Mouse (Mus musculus): ENCODE results near the gene Slc9a5. TPM values are rescaled to one million over a fixed set of nuclear protein-coding genes. Genes with fewer than 3 reads are reported as not detected.

The Slc9a5 gene
- polyA plus RNA-seq, 1 experiment, result 3.0 TPM

DNA sequence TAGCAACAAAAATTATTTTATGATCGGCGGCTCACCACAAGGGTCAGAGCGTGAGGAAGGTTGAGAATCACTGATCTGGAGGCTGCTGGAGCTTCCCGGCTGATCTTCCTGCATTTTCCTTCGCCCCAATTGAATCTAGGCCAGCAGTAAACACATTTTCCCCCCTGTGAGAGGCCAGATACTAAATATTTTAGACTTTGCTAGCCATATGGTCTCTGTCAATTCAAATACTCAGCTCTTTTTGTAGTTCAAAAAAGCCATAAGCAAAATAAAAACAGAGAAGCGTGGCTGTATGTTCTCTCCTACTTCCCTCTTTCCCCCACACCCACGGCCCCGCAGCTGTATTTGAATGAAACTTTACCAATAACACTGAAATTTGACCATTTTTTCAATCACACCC is 54.8 kb downstream of the Slc9a5 start:
- WGBS, result 79% methylated on average over 8 of the region's 8 CpGs

DNA sequence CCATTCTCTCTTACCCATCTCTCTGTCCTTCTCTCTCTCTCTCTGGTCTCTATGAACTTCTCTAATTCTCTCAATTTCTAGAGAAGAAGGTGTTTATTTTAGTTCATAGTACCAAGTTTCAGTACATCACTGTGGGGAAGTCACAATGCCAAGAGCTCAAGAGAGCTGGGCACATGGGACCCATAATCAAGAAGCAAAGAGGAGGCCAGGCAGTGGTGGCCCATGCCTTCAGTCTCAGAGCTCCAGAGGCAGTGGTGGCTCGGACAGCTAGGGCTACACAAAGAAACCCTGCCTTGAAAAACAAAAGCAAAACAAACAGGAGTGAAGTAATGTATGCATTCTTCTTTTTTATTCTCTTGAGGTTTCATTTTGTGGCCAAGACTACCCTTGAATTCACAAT is 55.9 kb downstream of the Slc9a5 start:
- no peak for TF ChIP-seq POLR2A (IDR thresholded peaks at IDR 0.05; ENCODE audit: low read depth, low read length)
- no peak for TF ChIP-seq CTCF (IDR thresholded peaks at IDR 0.05; ENCODE audit: extremely low read depth, insufficient read depth, insufficient read length, insufficient replicate concordance)
- no peak for DNase-seq (ENCODE audit: low read depth in 1 of 2, low spot score in 2 of 2)
- no peak overlapping the region for H3K27ac ChIP-seq (ENCODE audit: insufficient read depth, low read length)
- no peak overlapping the region for H3K4me3 ChIP-seq (ENCODE audit: extremely low read depth, insufficient read depth, insufficient read length)
- H3K27me3 ChIP-seq (ENCODE audit: control insufficient read depth, insufficient read depth, low read length), result no peaks in the 10 kb centered on the region
- 74% methylated on average over 1 of the region's 1 CpGs for WGBS
- H3K4me1 ChIP-seq (ENCODE audit: control insufficient read depth, insufficient read depth, insufficient read length), result no peaks in the 10 kb centered on the region
- H3K36me3 ChIP-seq (ENCODE audit: control insufficient read depth, insufficient read depth, low read length), result no peaks in the 10 kb centered on the region

More for the DNA sequence above, 54.8 kb downstream of the Slc9a5 start:
- no peak for TF ChIP-seq POLR2A (IDR thresholded peaks at IDR 0.05; ENCODE audit: low read depth, low read length)
- no peak for TF ChIP-seq CTCF (IDR thresholded peaks at IDR 0.05; ENCODE audit: extremely low read depth, insufficient read depth, insufficient read length, insufficient replicate concordance)
- H3K4me3 ChIP-seq (ENCODE audit: extremely low read depth, insufficient read depth, insufficient read length), result no peak overlapping the region
- DNase-seq (ENCODE audit: low read depth in 1 of 2, low spot score in 2 of 2), result no peak
- H3K27me3 ChIP-seq (ENCODE audit: control insufficient read depth, insufficient read depth, low read length), result no peaks in the 10 kb centered on the region
- H3K4me1 ChIP-seq (ENCODE audit: control insufficient read depth, insufficient read depth, insufficient read length), result no peaks in the 10 kb centered on the region
- H3K36me3 ChIP-seq (ENCODE audit: control insufficient read depth, insufficient read depth, low read length), result no peaks in the 10 kb centered on the region
- no peak overlapping the region for H3K27ac ChIP-seq (ENCODE audit: insufficient read depth, low read length)

DNA sequence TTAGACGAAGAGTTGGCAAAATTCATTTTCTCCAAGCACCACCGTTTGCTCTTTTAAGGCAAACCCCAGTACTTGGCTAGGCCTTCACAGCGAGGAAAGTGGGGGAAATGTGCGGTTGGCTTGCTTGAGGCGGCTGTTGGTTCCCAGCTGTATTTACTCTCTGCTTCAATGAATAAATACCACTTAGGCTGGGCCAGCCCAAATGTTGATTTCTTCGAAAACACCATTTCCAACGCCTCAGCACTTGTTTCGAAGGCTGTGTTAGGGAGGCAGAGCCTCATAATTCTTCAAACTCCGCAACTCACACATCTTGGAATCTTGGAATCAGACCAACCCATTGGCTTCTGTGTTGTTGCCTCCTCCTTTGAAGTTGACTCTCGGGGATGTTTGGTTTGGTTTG is 57.8 kb downstream of the Slc9a5 start:
- WGBS, result 87% methylated on average over 10 of the region's 10 CpGs

DNA sequence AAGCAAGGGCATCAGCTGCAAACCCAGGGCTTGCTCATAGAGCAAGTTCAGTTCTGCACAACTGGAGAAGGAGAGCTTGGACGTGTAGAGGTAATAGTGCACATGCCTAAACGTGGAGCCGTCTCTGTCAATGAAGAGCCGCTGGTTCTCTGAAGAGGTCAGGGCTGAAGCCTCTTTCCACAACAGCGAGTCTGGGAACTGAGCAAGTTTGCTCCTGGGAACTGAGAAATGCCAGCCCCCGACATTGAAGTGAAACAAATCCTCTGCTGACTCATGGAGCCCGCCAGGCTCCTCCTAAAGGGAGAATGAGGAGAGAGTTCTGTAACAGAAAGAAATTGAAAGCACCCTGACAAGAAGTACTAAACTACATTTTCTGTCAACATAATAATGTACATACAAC is 59.7 kb downstream of the Slc9a5 start:
- Histone ChIP-seq H3K4me3 (ENCODE audit: extremely low read depth, insufficient read depth, insufficient read length) (no peak overlapping the region), H3K4me1 (ENCODE audit: control insufficient read depth, insufficient read depth, insufficient read length) (no peaks in the 10 kb centered on the region), H3K36me3 (ENCODE audit: control insufficient read depth, insufficient read depth, low read length) (no peaks in the 10 kb centered on the region), H3K27me3 (ENCODE audit: control insufficient read depth, insufficient read depth, low read length) (peaks cover 2% of the 10 kb centered on the region), H3K27ac (ENCODE audit: insufficient read depth, low read length) (no peak overlapping the region)
- WGBS, result 65% methylated on average over 7 of the region's 7 CpGs
- no peak for DNase-seq (ENCODE audit: low read depth in 1 of 2, low spot score in 2 of 2)
- no peak for TF ChIP-seq POLR2A (IDR thresholded peaks at IDR 0.05; ENCODE audit: low read depth, low read length)
- no peak for TF ChIP-seq CTCF (IDR thresholded peaks at IDR 0.05; ENCODE audit: extremely low read depth, insufficient read depth, insufficient read length, insufficient replicate concordance)

More for the DNA sequence above, 57.8 kb downstream of the Slc9a5 start:
- Histone ChIP-seq H3K27me3 (ENCODE audit: control insufficient read depth, insufficient read depth, low read length) (no peaks in the 10 kb centered on the region), H3K36me3 (ENCODE audit: control insufficient read depth, insufficient read depth, low read length) (no peaks in the 10 kb centered on the region), H3K4me3 (ENCODE audit: extremely low read depth, insufficient read depth, insufficient read length) (no peak overlapping the region), H3K27ac (ENCODE audit: insufficient read depth, low read length) (no peak overlapping the region), H3K4me1 (ENCODE audit: control insufficient read depth, insufficient read depth, insufficient read length) (no peaks in the 10 kb centered on the region)
- TF ChIP-seq POLR2A (IDR thresholded peaks at IDR 0.05; ENCODE audit: low read depth, low read length), result no peak
- TF ChIP-seq CTCF (IDR thresholded peaks at IDR 0.05; ENCODE audit: extremely low read depth, insufficient read depth, insufficient read length, insufficient replicate concordance), result no peak
- no peak for DNase-seq (ENCODE audit: low read depth in 1 of 2, low spot score in 2 of 2)

DNA sequence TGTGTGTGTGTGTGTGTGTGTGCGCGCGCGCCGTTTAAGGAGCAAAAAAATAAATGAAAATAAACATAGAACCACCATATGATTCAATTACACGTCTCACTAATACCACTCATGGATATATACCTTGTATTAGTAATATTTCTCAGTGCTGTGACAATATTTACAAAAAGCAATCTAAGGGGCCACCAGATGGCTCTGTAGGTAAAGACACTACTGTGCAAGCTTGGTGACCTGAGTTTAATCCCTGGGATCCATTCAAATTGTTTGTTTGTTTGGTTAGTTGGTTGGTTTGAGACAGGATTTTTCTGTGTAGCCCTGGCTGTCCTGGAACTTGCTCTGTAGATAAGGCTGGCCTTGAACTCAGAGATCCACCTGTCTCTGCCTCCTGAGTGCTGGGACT is 61.3 kb downstream of the Slc9a5 start:
- WGBS, result 95% methylated on average over 6 of the region's 6 CpGs
- no peak for DNase-seq (ENCODE audit: low read depth in 1 of 2, low spot score in 2 of 2)

DNA sequence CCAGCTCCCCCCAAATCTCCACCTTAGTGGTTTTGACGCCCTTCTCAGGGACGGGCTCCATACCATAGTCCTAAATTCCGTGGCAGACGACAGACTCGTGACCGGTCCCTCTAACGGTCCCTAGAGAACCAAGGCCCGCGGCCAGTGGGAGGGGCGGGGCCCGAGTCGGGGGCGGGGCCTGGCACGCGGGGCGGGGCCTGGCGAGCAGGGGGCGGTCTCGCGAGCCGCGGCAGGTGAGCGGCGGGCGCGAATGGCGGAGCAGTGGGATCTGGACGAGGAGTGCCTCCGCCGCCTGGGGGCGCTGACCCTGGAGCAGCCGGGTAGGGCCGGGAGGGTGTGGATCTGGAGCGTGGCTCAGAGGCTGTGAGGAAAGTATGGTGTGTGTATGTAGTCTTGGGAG is 64.7 kb downstream of the Slc9a5 start, which contains the start of the genes Kctd19 and Lrrc36:
Gene Kctd19, minus strand, starts transcription at position 112 of the 400 bp plus-strand sequence.
Gene Lrrc36, plus strand, starts transcription at position 181 of the 400 bp plus-strand sequence.
- H3K27me3 ChIP-seq (ENCODE audit: control insufficient read depth, insufficient read depth, low read length), result peaks cover 5% of the 10 kb centered on the region
- 2% methylated on average over 34 of the region's 34 CpGs for WGBS
- H3K4me3 ChIP-seq (ENCODE audit: extremely low read depth, insufficient read depth, insufficient read length), result no peak within 1 kb of the TSS
- no peaks in the 10 kb centered on the region for H3K36me3 ChIP-seq (ENCODE audit: control insufficient read depth, insufficient read depth, low read length)
- no peak within 1 kb of the TSS for H3K27ac ChIP-seq (ENCODE audit: insufficient read depth, low read length)
- no peak for DNase-seq (ENCODE audit: low read depth in 1 of 2, low spot score in 2 of 2)
- no peaks in the 10 kb centered on the region; the same call in 1 of the 2 replicates for H3K4me1 ChIP-seq (ENCODE audit: control insufficient read depth, insufficient read depth, insufficient read length)
- no peak for TF ChIP-seq CTCF (IDR thresholded peaks at IDR 0.05; ENCODE audit: extremely low read depth, insufficient read depth, insufficient read length, insufficient replicate concordance)
- no peak for TF ChIP-seq POLR2A (IDR thresholded peaks at IDR 0.05; ENCODE audit: low read depth, low read length)

More for the DNA sequence above, 61.3 kb downstream of the Slc9a5 start:
- no peak overlapping the region for H3K4me3 ChIP-seq (ENCODE audit: extremely low read depth, insufficient read depth, insufficient read length)
- TF ChIP-seq CTCF (IDR thresholded peaks at IDR 0.05; ENCODE audit: extremely low read depth, insufficient read depth, insufficient read length, insufficient replicate concordance) (no peak), POLR2A (IDR thresholded peaks at IDR 0.05; ENCODE audit: low read depth, low read length) (no peak)
- no peaks in the 10 kb centered on the region; the same call in 1 of the 2 replicates for H3K4me1 ChIP-seq (ENCODE audit: control insufficient read depth, insufficient read depth, insufficient read length)
- no peaks in the 10 kb centered on the region for H3K36me3 ChIP-seq (ENCODE audit: control insufficient read depth, insufficient read depth, low read length)
- peaks cover 5% of the 10 kb centered on the region for H3K27me3 ChIP-seq (ENCODE audit: control insufficient read depth, insufficient read depth, low read length)
- no peak overlapping the region for H3K27ac ChIP-seq (ENCODE audit: insufficient read depth, low read length)

DNA sequence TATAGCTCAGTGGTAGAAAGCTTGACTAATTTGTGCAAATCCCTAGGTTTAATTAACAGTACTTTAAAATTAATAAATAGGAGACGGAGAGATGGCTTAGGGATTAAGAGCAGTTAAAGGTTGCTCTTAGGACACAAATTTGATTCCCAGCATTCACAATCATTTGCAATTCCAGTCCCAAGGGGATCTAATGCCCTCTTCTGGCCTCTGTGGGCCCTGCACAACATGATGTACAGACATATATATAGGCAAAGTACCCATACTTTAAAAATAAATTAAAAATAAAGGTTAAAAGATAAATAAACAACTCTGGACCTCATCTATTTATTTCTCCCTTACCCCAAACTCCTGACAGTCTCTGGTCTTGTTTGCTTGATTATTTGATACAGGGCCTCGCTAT is 70.3 kb downstream of the Slc9a5 start:
- no peaks in the 10 kb centered on the region for H3K27me3 ChIP-seq (ENCODE audit: control insufficient read depth, insufficient read depth, low read length)
- no peak overlapping the region for H3K27ac ChIP-seq (ENCODE audit: insufficient read depth, low read length)
- H3K4me3 ChIP-seq (ENCODE audit: extremely low read depth, insufficient read depth, insufficient read length), result no peak overlapping the region
- TF ChIP-seq POLR2A (IDR thresholded peaks at IDR 0.05; ENCODE audit: low read depth, low read length), result no peak
- TF ChIP-seq CTCF (IDR thresholded peaks at IDR 0.05; ENCODE audit: extremely low read depth, insufficient read depth, insufficient read length, insufficient replicate concordance), result no peak
- 88% methylated on average over 2 of the region's 2 CpGs for WGBS
- no peak for DNase-seq (ENCODE audit: low read depth in 1 of 2, low spot score in 2 of 2)
- no peaks in the 10 kb centered on the region for H3K4me1 ChIP-seq (ENCODE audit: control insufficient read depth, insufficient read depth, insufficient read length)
- no peaks in the 10 kb centered on the region for H3K36me3 ChIP-seq (ENCODE audit: control insufficient read depth, insufficient read depth, low read length)

Other genes starting within 250 kb of the Slc9a5 start
- not detected in 2 replicates for gene Ces4a, start 217.0 kb upstream of the Slc9a5 start, polyA plus RNA-seq (2012; rRNA removed)
- gene Cbfb, start 178.2 kb upstream of the Slc9a5 start, polyA plus RNA-seq (2012; rRNA removed), result 11.9 and 14.9 TPM in 2 replicates
- 13.6 TPM in 2 replicates for gene D230025D16Rik, start 123.7 kb upstream of the Slc9a5 start, polyA plus RNA-seq (2012; rRNA removed)
- gene B3gnt9, start 93.7 kb upstream of the Slc9a5 start, polyA plus RNA-seq (2012; rRNA removed), result 11.5 and 12.0 TPM in 2 replicates
- gene Tradd, start 84.2 kb upstream of the Slc9a5 start, polyA plus RNA-seq (2012; rRNA removed), result 28.1 and 31.8 TPM in 2 replicates
- gene Fbxl8, start 84.2 kb upstream of the Slc9a5 start, polyA plus RNA-seq (2012; rRNA removed), result 16.0 and 20.5 TPM in 2 replicates
- 2.5 and 2.7 TPM in 2 replicates for gene Hsf4, start 79.0 kb upstream of the Slc9a5 start, polyA plus RNA-seq (2012; rRNA removed)
- 0.53 and 0.70 TPM in 2 replicates for gene Nol3, start 72.7 kb upstream of the Slc9a5 start, polyA plus RNA-seq (2012; rRNA removed)
- 3.7 and 3.9 TPM in 2 replicates for gene 4931428F04Rik, start 59.0 kb upstream of the Slc9a5 start, polyA plus RNA-seq (2012; rRNA removed)
- 21.4 and 23.4 TPM in 2 replicates for gene Exoc3l, start 52.7 kb upstream of the Slc9a5 start, polyA plus RNA-seq (2012; rRNA removed)
- 165 and 202 TPM in 2 replicates for gene E2f4, start 51.2 kb upstream of the Slc9a5 start, polyA plus RNA-seq (2012; rRNA removed)
- gene Elmo3, start 43.2 kb upstream of the Slc9a5 start, polyA plus RNA-seq (2012; rRNA removed), result 7.2 and 7.7 TPM in 2 replicates
- gene Lrrc29, start 22.6 kb upstream of the Slc9a5 start, polyA plus RNA-seq (2012; rRNA removed), result 9.2 and 11.0 TPM in 2 replicates
- gene Tmem208, start 22.5 kb upstream of the Slc9a5 start, polyA plus RNA-seq (2012; rRNA removed), result 67.8 and 82.2 TPM in 2 replicates
- 52.0 and 58.1 TPM in 2 replicates for gene Fhod1, start 890 bp upstream of the Slc9a5 start, polyA plus RNA-seq (2012; rRNA removed)
- 0.16 and 0.20 TPM in 2 replicates for gene Plekhg4, start 24.4 kb downstream of the Slc9a5 start, polyA plus RNA-seq (2012; rRNA removed)
- 0.42 and 0.62 TPM in 2 replicates for gene Kctd19, start 64.7 kb downstream of the Slc9a5 start, polyA plus RNA-seq (2012; rRNA removed)
- gene Lrrc36, start 64.7 kb downstream of the Slc9a5 start, polyA plus RNA-seq (2012; rRNA removed), result 0.07 and 0.13 TPM in 2 replicates
- 8.1 and 14.7 TPM in 2 replicates for gene Tppp3, start 122.7 kb downstream of the Slc9a5 start, polyA plus RNA-seq (2012; rRNA removed)
- gene Zdhhc1, start 148.1 kb downstream of the Slc9a5 start, polyA plus RNA-seq (2012; rRNA removed), result 15.3 and 18.3 TPM in 2 replicates
- gene Hsd11b2, start 169.9 kb downstream of the Slc9a5 start, polyA plus RNA-seq (2012; rRNA removed), result 0.44 and 0.62 TPM in 2 replicates
- 68.3 and 72.0 TPM in 2 replicates for gene Atp6v0d1, start 217.2 kb downstream of the Slc9a5 start, polyA plus RNA-seq (2012; rRNA removed)

All from spleen, adult 2 months (tissue).